Mouse (Mus musculus) thymus, adult 2 months (tissue): Measurements from ENCODE around the gene Cacna1e. TPM values are rescaled to one million over a fixed set of nuclear protein-coding genes. Genes with fewer than 3 reads are reported as not detected.

Source experiments
- DNase-seq: peaks from one replicate; pipeline ENCODE4 v3.0.0; 2021
- H3K27ac ChIP-seq: fragments of 200-500 bp; 2 replicates; pipeline ENCODE4 v1.5.1; 2012; ENCODE audit warnings: low read length, control low read depth; ENCODE audit not compliant: control insufficient read depth, insufficient read depth
- H3K27me3 ChIP-seq: fragments of 200-500 bp; 2 replicates; pipeline ENCODE4 v1.6.1; 2012; ENCODE audit warnings: mild to moderate bottlenecking, low read length, moderate library complexity, mixed read lengths; ENCODE audit not compliant: control insufficient read depth, insufficient read depth
- H3K36me3 ChIP-seq: fragments of 200-500 bp; 2 replicates; pipeline ENCODE4 v1.6.1; 2012; ENCODE audit warnings: mild to moderate bottlenecking, low read length, moderate library complexity; ENCODE audit not compliant: control insufficient read depth, insufficient read depth
- H3K4me1 ChIP-seq: fragments of 200-500 bp; replicated peaks from 2 replicates; pipeline ENCODE4 v1.6.1; 2012; ENCODE audit warnings: low read length; ENCODE audit not compliant: control insufficient read depth, insufficient read depth
- H3K4me3 ChIP-seq: fragments of 200-500 bp; 2 replicates; pipeline ENCODE4 v1.5.1; 2012; ENCODE audit warnings: mild to moderate bottlenecking, low read length, control low read depth, moderate library complexity; ENCODE audit not compliant: control insufficient read depth, insufficient read depth
- CTCF ChIP-seq: fragments of 200-500 bp; IDR thresholded peaks from 2 replicates; pipeline ENCODE4 v1.5.1; 2012; ENCODE audit warnings: mild to moderate bottlenecking, control low read depth, low read length, moderate library complexity, borderline replicate concordance; ENCODE audit not compliant: control insufficient read depth, poor library complexity, insufficient read depth; ENCODE audit errors: extremely low read depth
- POLR2A ChIP-seq: fragments of 200-500 bp; IDR thresholded peaks from 2 replicates; pipeline ENCODE4 v1.6.1; 2012; ENCODE audit warnings: mild to moderate bottlenecking, low read length, control low read depth, moderate library complexity; ENCODE audit not compliant: control insufficient read depth, poor library complexity, insufficient read depth; ENCODE audit errors: extremely low read depth
- WGBS: fragments of 180-500 bp; shearing (Covaris S2); methylation state at CpG from one replicate; pipeline ENCODE4 v1.1.7; 2018; 5-methylcytosine and 5-hydroxymethylcytosine counted together
- polyA plus RNA-seq: library from polyadenylated mRNA; depleted of rRNA; stranded (reverse); fragments of >200 nt; gene quantifications from 2 replicates; pipeline ENCODE4 v1.2.3, GENCODE M21; 2012

Cacna1e gene
- polyA plus RNA-seq, 1 experiment = 11.8 TPM

DNA sequence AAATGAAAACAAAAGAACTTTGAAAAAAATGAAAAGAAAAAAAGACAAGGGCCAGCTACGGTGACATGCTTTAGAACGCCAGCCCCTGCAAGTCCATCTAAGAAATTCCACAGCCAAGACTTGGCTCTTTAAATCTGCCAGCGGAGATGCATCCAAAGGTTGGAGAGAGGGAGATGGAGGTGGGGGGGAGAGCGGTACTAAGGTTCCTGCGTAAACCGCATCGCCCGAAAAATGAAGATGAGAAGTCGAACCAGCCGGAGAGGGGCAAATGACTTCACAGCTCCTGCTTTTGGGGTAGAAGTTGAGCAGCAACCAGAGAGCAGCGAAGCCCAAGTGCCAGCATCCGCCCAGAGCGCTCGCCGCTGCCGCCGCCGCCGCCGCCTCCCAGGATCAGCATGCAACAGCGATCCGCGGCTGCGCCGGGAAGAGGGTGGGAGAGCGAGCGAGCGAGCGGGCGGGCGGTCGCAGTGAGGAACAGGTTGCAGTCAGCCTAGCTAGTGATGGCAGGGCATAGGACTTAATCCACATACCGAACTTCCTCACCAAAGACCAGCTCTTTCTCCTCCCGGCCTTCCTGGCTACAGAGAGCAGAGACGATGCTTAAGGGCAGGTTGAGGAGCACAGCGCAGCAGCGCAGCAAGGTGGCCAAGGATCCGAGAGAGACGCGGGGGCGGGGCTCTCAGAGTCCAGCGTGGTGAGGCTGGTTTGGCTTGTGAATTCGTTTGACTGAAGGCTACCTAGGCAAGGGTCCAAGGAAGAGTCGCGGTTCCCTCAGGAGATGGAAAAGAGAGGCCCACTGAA is 157.7 kb downstream of the Cacna1e start:
- Histone ChIP-seq H3K4me3 (no peak overlapping the region), H3K36me3 (no peaks in the 10 kb centered on the region), H3K4me1 (no peaks in the 10 kb centered on the region), H3K27me3 (peaks cover 10% of the 10 kb centered on the region; the same call in 1 of the 2 replicates), H3K27ac (no peak overlapping the region)
- 3% methylated on average over 45 of the region's 45 CpGs for WGBS
- DNase-seq = no peak
- TF ChIP-seq CTCF = no peak
- no peak for TF ChIP-seq POLR2A

GRCm38 (mm10) chr1:154725356-154726320 is 158.7 kb downstream of the Cacna1e start:
- DNase-seq = no peak
- no peaks in the 10 kb centered on the region for H3K36me3 ChIP-seq
- no peaks in the 10 kb centered on the region for H3K4me1 ChIP-seq
- WGBS = 27% methylated on average over 35 of the region's 35 CpGs
- peaks cover 10% of the 10 kb centered on the region; the same call in 1 of the 2 replicates for H3K27me3 ChIP-seq
- no peak for TF ChIP-seq CTCF
- no peak for TF ChIP-seq POLR2A
- H3K4me3 ChIP-seq = no peak overlapping the region
- H3K27ac ChIP-seq = no peak overlapping the region

GRCm38 (mm10) chr1:154723537-154724286 is 160.6 kb downstream of the Cacna1e start:
- Histone ChIP-seq H3K36me3 (no peaks in the 10 kb centered on the region), H3K27ac (no peak overlapping the region), H3K4me3 (no peak overlapping the region), H3K4me1 (no peaks in the 10 kb centered on the region), H3K27me3 (peaks cover 10% of the 10 kb centered on the region; the same call in 1 of the 2 replicates)
- no peak for DNase-seq
- TF ChIP-seq POLR2A (no peak), CTCF (no peak)
- WGBS = 13% methylated on average over 19 of the region's 19 CpGs

DNA sequence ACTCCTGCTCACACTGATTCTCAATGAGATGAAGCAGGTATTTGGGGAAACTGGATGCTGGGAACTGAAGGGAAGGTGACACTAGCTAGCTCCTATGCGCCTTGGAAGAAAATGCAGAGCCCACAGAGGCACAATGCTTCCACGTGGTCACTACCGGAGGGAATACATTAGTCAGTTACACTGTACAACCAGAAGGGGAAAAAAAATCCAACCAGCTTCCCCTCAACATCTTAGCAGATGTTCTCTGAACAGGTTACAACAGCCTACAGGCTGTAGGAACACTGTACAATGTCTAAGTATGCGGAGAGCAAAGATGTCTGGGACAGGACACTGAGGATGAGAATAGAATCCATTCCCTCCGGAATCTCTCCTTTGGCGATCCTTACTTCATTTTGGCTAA is 161.2 kb downstream of the Cacna1e start:
- Histone ChIP-seq H3K36me3 (no peaks in the 10 kb centered on the region), H3K27me3 (peaks cover 10% of the 10 kb centered on the region; the same call in 1 of the 2 replicates), H3K27ac (no peak overlapping the region), H3K4me3 (no peak overlapping the region), H3K4me1 (no peaks in the 10 kb centered on the region)
- 36% methylated on average over 6 of the region's 6 CpGs for WGBS
- TF ChIP-seq POLR2A (no peak), CTCF (no peak)
- no peak for DNase-seq

GRCm38 (mm10) chr1:154715596-154715995 is 168.7 kb downstream of the Cacna1e start:
- Histone ChIP-seq H3K27me3 (no peaks in the 10 kb centered on the region), H3K36me3 (no peaks in the 10 kb centered on the region), H3K4me1 (no peaks in the 10 kb centered on the region), H3K27ac (no peak overlapping the region), H3K4me3 (no peak overlapping the region)
- TF ChIP-seq POLR2A (no peak), CTCF (no peak)
- no peak for DNase-seq
- WGBS = 71% methylated on average over 7 of the region's 7 CpGs

DNA sequence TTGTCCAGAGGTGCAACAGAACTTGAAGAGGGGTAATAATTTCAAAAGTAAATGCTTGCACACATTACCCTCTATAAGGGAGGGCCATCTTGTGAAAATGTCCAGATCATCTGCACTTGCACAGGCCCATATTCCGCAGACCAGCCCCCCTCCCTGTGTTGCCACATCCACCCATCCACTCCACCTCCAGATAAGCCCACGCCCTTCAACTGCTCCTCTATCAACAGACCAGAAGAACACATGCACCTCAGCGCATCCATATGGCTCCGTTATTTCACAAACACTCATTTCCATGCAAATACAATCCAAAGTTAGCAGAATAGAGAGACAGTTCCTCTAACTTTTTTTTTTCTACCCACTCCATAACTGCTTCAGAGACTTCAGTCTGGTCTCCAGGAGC is 171.6 kb downstream of the Cacna1e start:
- no peak overlapping the region for H3K27ac ChIP-seq
- no peaks in the 10 kb centered on the region for H3K27me3 ChIP-seq
- DNase-seq = no peak
- 95% methylated on average over 4 of the region's 4 CpGs for WGBS
- H3K4me1 ChIP-seq = no peaks in the 10 kb centered on the region
- H3K4me3 ChIP-seq = no peak overlapping the region
- TF ChIP-seq POLR2A = no peak
- no peak for TF ChIP-seq CTCF
- no peaks in the 10 kb centered on the region for H3K36me3 ChIP-seq
